In the genomic region with DNA sequence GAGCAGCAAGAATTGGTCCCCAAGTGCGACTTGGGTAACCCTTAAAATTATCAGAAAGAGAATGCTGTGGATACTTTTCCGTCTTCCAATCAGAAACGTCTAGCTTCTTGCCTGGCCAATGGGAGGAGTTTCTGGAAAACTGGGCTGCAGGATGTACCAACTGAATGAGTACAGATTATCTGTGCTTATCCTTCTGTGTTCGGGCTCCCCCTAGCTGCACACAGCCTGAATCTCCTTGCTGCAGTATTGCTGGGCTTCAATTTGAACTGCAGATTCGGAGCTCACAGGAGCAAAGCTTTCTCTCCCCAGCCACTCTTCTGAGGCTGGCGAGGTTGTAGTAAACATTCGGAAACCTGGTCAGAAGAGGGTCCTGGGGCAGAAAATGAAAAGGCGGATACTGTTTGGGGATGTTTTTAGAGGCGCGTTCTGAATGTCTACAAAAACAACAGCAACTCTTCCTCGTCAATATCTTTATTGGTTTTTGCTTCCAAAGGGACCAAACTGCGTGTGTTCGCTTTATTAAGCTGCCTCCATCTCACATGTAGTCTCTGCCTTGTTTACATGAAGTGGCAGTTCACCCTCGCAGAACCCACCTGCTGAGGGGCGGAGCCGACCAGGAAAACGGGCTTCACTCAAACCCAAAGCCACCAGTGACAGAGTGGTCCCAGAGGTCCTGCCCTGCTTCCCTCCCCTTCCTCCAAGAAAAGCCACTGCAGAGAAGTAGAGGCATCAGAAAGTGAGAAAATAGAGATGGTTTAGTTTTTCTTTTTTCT, we compare ENCODE assay signal across 8 mouse cellular contexts.
DNase-seq lines count a peak whose midpoint lies in the region; ATAC-seq lines count a peak whose summit lies in the region.

No protein-coding gene starts in this region.

- DNase-seq in adrenal gland, postnatal 36 days, result peak; percentile 67 to 80
- peak; percentile 22 for DNase-seq in heart, adult 8-10 months (ENCODE audit: low spot score)
- DNase-seq in kidney, adult 8-10 months, result peak; percentile 37 to 81
- peak; percentile 70 for DNase-seq in limb, embryonic 10.5 days (ENCODE audit: low spot score)
- DNase-seq in testis, postnatal 10 days (ENCODE audit: low spot score), result peak; percentile 87
- DNase-seq in spleen, postnatal 36 days (ENCODE audit: low spot score in 2 of 2), result no peak

- H3K27me3 ChIP-seq in embryonic facial prominence, embryonic 13.5 days, result no peaks in the 10 kb centered on the region
- no peaks in the 10 kb centered on the region for H3K27me3 ChIP-seq in limb, embryonic 10.5 days (ENCODE audit: low read depth, poor library complexity, severe bottlenecking)
- no peaks in the 10 kb centered on the region for H3K27me3 ChIP-seq in midbrain, embryonic 15.5 days (replicated peaks)

- H3K4me3 ChIP-seq in embryonic facial prominence, embryonic 13.5 days, result peak overlapping the region; percentile 36
- H3K4me3 ChIP-seq in limb, embryonic 10.5 days, result peak overlapping the region; percentile 34
- peak overlapping the region; percentile 31 for H3K4me3 ChIP-seq in midbrain, embryonic 15.5 days

- H3K9ac ChIP-seq in embryonic facial prominence, embryonic 13.5 days, result peak overlapping the region; percentile 58
- H3K9ac ChIP-seq in midbrain, embryonic 15.5 days, result peak overlapping the region; percentile 21; the same call in 1 of the 2 replicates

- no peaks in the 10 kb centered on the region for H3K36me3 ChIP-seq in embryonic facial prominence, embryonic 13.5 days
- H3K36me3 ChIP-seq in limb, embryonic 10.5 days, result no peaks in the 10 kb centered on the region
- no peaks in the 10 kb centered on the region for H3K36me3 ChIP-seq in midbrain, embryonic 15.5 days (replicated peaks)

- ATAC-seq in embryonic facial prominence, embryonic 13.5 days (ENCODE audit: insufficient number of reproducible peaks, insufficient read depth, low FRiP score, low TSS enrichment, low read depth), result peak; percentile 76; the same call in 1 of the 2 replicates
- ATAC-seq in midbrain, embryonic 15.5 days (replicated peaks), result peak; percentile 96

- peaks cover 5% of the 10 kb centered on the region; the same call in 1 of the 2 replicates for H3K4me1 ChIP-seq in embryonic facial prominence, embryonic 13.5 days
- no peaks in the 10 kb centered on the region for H3K4me1 ChIP-seq in limb, embryonic 10.5 days
- peaks cover 8% of the 10 kb centered on the region; the same call in 1 of the 2 replicates for H3K4me1 ChIP-seq in midbrain, embryonic 15.5 days

- 19% methylated on average over 17 of the region's 17 CpGs for WGBS in embryonic facial prominence, embryonic 13.5 days
- 24% methylated on average over 17 of the region's 17 CpGs for WGBS in limb, embryonic 10.5 days
- 16% methylated on average over 17 of the region's 17 CpGs for WGBS in midbrain, embryonic 15.5 days

- peak overlapping the region; percentile 59 for H3K4me2 ChIP-seq in embryonic facial prominence, embryonic 13.5 days
- H3K4me2 ChIP-seq in midbrain, embryonic 15.5 days, result peak overlapping the region; percentile 48

- no peak overlapping the region for H3K27ac ChIP-seq in embryonic facial prominence, embryonic 13.5 days
- no peak overlapping the region for H3K27ac ChIP-seq in limb, embryonic 10.5 days
- peak overlapping the region; percentile 60 for H3K27ac ChIP-seq in midbrain, embryonic 15.5 days

- H3K9me3 ChIP-seq in embryonic facial prominence, embryonic 13.5 days, result no peaks in the 10 kb centered on the region
- H3K9me3 ChIP-seq in limb, embryonic 10.5 days (replicated peaks), result no peaks in the 10 kb centered on the region
- H3K9me3 ChIP-seq in midbrain, embryonic 15.5 days, result no peaks in the 10 kb centered on the region

Comparison
In these comparisons a context has a peak if more than half of its experiments do, and no peak if none do; other contexts are left out.
1. DNase-seq: peak in adrenal gland, postnatal 36 days (2 of 2), heart, adult 8-10 months (single experiment), kidney, adult 8-10 months (2 of 2), limb, embryonic 10.5 days (single experiment) and testis, postnatal 10 days (single experiment); none in spleen, postnatal 36 days (0 of 2).
2. Peak in every context shown above with its lines, with median percentiles within 50 percentile points of each other: H3K4me3 ChIP-seq.